Mouse (Mus musculus) spleen, postnatal 36 days (tissue): ENCODE results near the gene Slc6a20b.

Experiments
- DNase-seq, 2 experiments: peaks; one replicate each; pipeline ENCODE4 v3.0.0; 2022; ENCODE audit warnings: low spot score in 2 of 2, mixed read lengths in 1 of 2

Slc6a20b gene

DNA sequence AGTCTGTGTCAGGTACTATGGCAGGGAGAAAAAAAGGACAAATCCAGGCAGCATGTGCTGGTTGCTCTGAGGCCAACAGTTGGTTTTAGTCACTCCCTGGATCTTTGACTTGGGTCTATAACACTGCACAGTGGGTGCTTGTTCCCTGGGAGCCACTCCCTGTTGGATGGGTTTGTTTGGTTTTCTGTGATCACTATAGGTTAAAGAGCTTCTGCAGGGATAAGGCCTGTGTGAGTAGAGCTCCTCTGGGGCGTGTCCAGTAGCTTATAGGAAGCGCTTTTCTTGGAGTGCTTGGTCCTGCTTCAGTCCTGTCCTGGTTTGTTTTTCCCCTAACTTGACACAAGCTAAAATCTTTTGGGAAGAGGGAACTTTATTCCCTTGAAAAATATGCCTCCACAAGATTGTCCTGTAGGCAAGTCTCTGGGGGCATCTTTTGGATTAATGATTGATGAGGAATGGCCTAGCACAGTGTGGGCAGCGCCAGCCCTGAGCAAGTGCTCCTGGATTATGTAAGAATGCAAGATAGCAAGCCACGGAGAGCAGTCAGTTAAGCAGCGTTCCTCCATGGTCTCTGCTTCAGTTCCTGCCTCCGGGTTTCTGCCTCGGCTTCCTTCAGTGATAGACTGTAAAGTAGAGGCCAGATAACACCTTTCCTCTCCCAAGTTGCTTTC is 43.0 kb downstream of the Slc6a20b start:
- DNase-seq, result no peak

DNA sequence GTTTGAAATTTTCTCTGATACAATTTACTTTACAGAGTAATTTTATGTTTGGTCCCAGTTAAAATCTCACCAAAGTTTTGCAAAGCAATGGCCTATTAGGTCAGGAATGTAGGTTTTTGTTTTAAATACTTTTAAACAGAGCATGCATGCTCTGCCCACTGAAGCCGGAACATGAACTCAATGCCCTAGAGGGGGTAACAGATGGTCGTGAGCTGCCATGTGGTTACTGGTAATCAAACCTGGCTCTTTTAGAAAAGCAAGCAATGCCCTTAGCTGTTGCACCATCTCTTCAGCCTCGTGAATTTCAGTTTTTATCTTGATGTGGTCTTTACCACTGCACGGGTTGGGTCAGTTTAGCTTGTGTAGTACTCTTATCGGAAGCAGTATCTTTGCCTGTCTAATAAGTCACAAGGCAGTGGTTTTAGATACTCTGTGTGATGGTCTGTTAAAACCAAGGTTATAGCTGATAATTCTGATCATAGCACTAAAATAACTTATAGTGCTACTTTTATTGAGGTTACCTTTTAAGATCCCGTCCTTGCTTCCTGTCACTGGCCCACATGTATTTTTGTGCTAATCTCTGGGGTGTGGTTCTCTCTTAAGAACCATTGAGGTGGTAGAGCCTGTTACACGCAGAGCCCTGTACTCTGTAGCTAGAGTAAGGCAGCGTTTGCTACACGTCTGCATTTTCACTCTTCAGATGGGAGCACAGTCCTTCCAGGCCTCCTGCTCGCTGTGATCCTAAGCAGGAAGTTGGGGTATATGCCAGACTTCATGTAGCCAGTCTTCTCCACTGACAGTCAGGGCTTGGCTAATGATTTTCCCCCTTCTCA is 54.8 kb downstream of the Slc6a20b start:
- DNase-seq, result no peak

DNA sequence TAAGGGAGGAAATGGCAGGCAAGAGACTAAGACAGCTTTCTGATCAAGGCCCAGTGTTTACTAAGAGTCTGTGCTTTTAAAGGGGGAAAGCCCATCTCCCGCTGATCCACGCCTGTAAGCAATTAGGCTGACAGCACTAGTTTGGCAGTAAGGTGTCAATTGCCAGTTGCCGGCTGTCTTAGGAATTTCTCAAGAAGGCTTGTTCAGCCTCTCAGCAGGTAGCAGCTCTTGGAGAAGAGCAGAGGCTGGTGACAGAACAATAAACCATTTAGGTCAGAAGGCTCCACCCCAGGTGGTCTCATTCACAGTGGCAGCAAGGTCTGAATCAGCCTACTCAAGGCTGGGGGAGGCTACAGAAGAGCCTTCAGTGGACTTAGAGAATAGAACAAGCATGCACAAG is 77.8 kb downstream of the Slc6a20b start:
- no peak for DNase-seq
